Comparison of ENCODE assay signal across 8 mouse cellular contexts in the genomic region with DNA sequence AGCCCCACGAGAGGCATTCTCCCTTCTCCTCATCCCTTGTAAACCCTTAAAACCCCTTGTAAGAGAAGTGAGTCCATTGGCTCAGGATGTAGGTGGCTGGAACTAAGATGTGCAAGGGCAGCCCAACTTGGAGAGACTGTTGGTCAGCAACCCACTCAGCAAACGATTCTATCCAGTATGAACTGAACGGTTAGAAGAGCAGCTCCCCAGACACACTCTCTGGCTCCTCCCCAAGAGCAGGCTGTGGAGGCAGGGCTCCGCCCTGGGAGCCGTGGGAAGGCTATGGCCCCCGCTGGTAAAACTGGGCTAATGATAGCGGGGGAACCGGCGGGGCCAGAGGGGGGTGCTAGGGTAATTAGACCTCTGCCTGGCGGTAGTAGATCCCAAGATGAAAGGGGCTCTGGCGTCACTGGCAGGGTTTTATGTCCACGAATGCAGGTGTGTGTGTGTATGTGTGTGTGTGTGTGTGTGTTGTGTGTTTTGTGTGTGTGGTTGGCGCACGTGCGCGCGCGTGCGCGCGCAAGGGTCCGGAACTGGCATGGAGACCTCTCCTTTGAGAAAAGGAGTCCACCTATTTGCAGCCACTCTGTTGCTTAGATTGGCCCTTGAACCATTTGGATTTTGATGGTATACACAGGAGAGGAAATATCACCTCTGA. TPM values are rescaled to one million over a fixed set of nuclear protein-coding genes. Genes with fewer than 3 reads are reported as not detected.
A peak's percentile ranks its signal among the peaks of the same experiment; 100 is the strongest.
DNase-seq lines count a peak whose midpoint lies in the region; ATAC-seq lines count a peak whose summit lies in the region.

Thra (plus strand) TSS at position 246 of the 658 bp plus-strand sequence.

- DNase-seq in urinary bladder, adult 18-20 months (ENCODE audit: low spot score in 2 of 2), result peak; percentile 42 to 61
- DNase-seq in urinary bladder, postnatal 10 days (ENCODE audit: low spot score), result no peak
- peak; percentile 76 for DNase-seq in embryo, embryonic 10.5 days (ENCODE audit: low spot score)
- DNase-seq in gastrocnemius, postnatal 36 days, result peak; percentile 67 to 79
- peak; percentile 87 for DNase-seq in intestine, embryonic 14.5 days (ENCODE audit: low spot score)
- peak; percentile 69 to 73 for DNase-seq in left cerebral cortex, postnatal 25 days (ENCODE audit: low spot score in 2 of 2)

- peak within 1 kb of the TSS; percentile 94 for H3K27ac ChIP-seq in intestine, embryonic 14.5 days (ENCODE audit: low read depth)
- H3K27ac ChIP-seq in stomach, embryonic 14.5 days (ENCODE audit: low read length), result peak within 1 kb of the TSS; percentile 97

- H3K4me3 ChIP-seq in intestine, embryonic 14.5 days (ENCODE audit: low read depth, low read length), result peak within 1 kb of the TSS; percentile 96
- peak within 1 kb of the TSS; percentile 97 for H3K4me3 ChIP-seq in stomach, embryonic 14.5 days (ENCODE audit: low read depth, low read length)

- H3K4me1 ChIP-seq in intestine, embryonic 14.5 days (replicated peaks; ENCODE audit: control insufficient read depth, insufficient read depth, low read length), result peaks cover 41% of the 10 kb centered on the region
- peaks cover 40% of the 10 kb centered on the region for H3K4me1 ChIP-seq in stomach, embryonic 14.5 days (ENCODE audit: control insufficient read depth, insufficient read depth, low read length)

- peak within 1 kb of the TSS; percentile 88 for H3K4me2 ChIP-seq in intestine, embryonic 14.5 days (ENCODE audit: low read length)
- H3K4me2 ChIP-seq in stomach, embryonic 14.5 days (replicated peaks; ENCODE audit: low read depth, low read length), result peak within 1 kb of the TSS; percentile 84

- no peaks in the 10 kb centered on the region; the same call in 1 of the 2 replicates for H3K36me3 ChIP-seq in intestine, embryonic 14.5 days (ENCODE audit: control insufficient read depth, insufficient read depth, low read length)
- H3K36me3 ChIP-seq in stomach, embryonic 14.5 days (ENCODE audit: control insufficient read depth, insufficient read depth, low read length), result no peaks in the 10 kb centered on the region

- intact Hi-C loops in gastrocnemius, postnatal 36 days (cut with DNase I), result loop anchor here (2.0 kb wide), 1 partner anchor 48 kb away; no protein-coding TSS in a partner anchor
- intact Hi-C loops in left cerebral cortex, postnatal 25 days (cut with DNase I), result loop anchor here (1.0 kb wide), 1 partner anchor 14 kb away; no protein-coding TSS in a partner anchor

- H3K27me3 ChIP-seq in intestine, embryonic 14.5 days (replicated peaks; ENCODE audit: control insufficient read depth, insufficient read depth, low read length), result no peaks in the 10 kb centered on the region
- no peaks in the 10 kb centered on the region for H3K27me3 ChIP-seq in stomach, embryonic 14.5 days (ENCODE audit: control insufficient read depth, insufficient read depth, low read length)

- H3K9me3 ChIP-seq in intestine, embryonic 14.5 days (ENCODE audit: control insufficient read depth, low read length), result no peaks in the 10 kb centered on the region
- no peaks in the 10 kb centered on the region for H3K9me3 ChIP-seq in stomach, embryonic 14.5 days (ENCODE audit: control insufficient read depth, low read depth, low read length)

- under 1% methylated on average over 22 of the region's 22 CpGs for WGBS in intestine, embryonic 14.5 days
- under 1% methylated on average over 22 of the region's 22 CpGs for WGBS in stomach, embryonic 14.5 days

- peak; percentile 71 for ATAC-seq in intestine, embryonic 14.5 days (replicated peaks; ENCODE audit: low FRiP score, low TSS enrichment, low read depth)
- ATAC-seq in megakaryocyte progenitor cell, adult 5-6 weeks (replicated peaks; ENCODE audit: poor library complexity), result peak; percentile 71
- peak; percentile 78 for ATAC-seq in stomach, embryonic 14.5 days (ENCODE audit: insufficient number of reproducible peaks, insufficient read depth, low FRiP score, low read depth)

- H3K9ac ChIP-seq in intestine, embryonic 14.5 days (ENCODE audit: low read length), result peak within 1 kb of the TSS; percentile 94
- H3K9ac ChIP-seq in stomach, embryonic 14.5 days (replicated peaks; ENCODE audit: low read depth, low read length), result peak within 1 kb of the TSS; percentile 89

RNA-seq across cellular contexts. Expression of gene Thra, which starts in this region (rescaled TPM):
- total RNA-seq in gastrocnemius, postnatal 36 days (2021), result 10 to 100 TPM; 72.6 to 75.7 TPM
- polyA plus RNA-seq in intestine, embryonic 14.5 days (2014; fragmentation: Nextera tagmentation; extraction: Ambion mirVana), result 60.7 and 63.8 TPM in 2 replicates
- 100 to 1,000 TPM; 719 to 771 TPM for total RNA-seq in left cerebral cortex, postnatal 25 days (2021)
- 34.2 and 34.6 TPM in 2 replicates for total RNA-seq in megakaryocyte progenitor cell, adult 5-6 weeks (2015)
- 21.8 and 25.3 TPM in 2 replicates for total RNA-seq in megakaryocyte progenitor cell, adult 5-6 weeks (2017)
- polyA plus RNA-seq in stomach, embryonic 14.5 days (2014; fragmentation: Nextera tagmentation; extraction: Ambion mirVana), result 61.4 and 62.9 TPM in 2 replicates

Comparison
In these comparisons a context has a peak if more than half of its experiments do, and no peak if none do; other contexts are left out.
1. RNA of gene Thra (total RNA-seq): 719 to 771 TPM in left cerebral cortex, postnatal 25 days; 72.6 to 75.7 TPM in gastrocnemius, postnatal 36 days and 21.8 to 34.6 TPM in megakaryocyte progenitor cell, adult 5-6 weeks; every median in the first group is over 4 times any median in the second.
2. Peak in every context shown above with its lines, with median percentiles within 50 percentile points of each other: ATAC-seq.